Mouse (Mus musculus) stomach, embryonic 16.5 days (tissue): Measurements from ENCODE around the gene Klk9. TPM values are rescaled to one million over a fixed set of nuclear protein-coding genes. Genes with fewer than 3 reads are reported as not detected.
A peak's percentile ranks its signal among the peaks of the same experiment; 100 is the strongest.

Experiments used
- ATAC-seq: fragments of 200-750 bp; cut with Nextera tagmentation; 2 replicates; pipeline ENCODE4 v1.8.0; 2017; ENCODE audit warnings: moderate number of reproducible peaks, moderate TSS enrichment; ENCODE audit not compliant: insufficient read depth, low FRiP score
- H3K27ac ChIP-seq: fragments of 300-500 bp; sonication (generic); 2 replicates; pipeline ENCODE4 v1.5.1; 2014; ENCODE audit warnings: low read length
- H3K27me3 ChIP-seq: fragments of 300-500 bp; sonication (generic); 2 replicates; pipeline ENCODE4 v1.6.1; 2014; ENCODE audit warnings: low read length, control low read depth, mixed read lengths; ENCODE audit not compliant: control insufficient read depth, insufficient read depth
- H3K36me3 ChIP-seq: fragments of 300-500 bp; sonication (generic); 2 replicates; pipeline ENCODE4 v1.6.1; 2014; ENCODE audit warnings: low read length; ENCODE audit not compliant: control insufficient read depth, insufficient read depth
- H3K4me1 ChIP-seq: fragments of 300-500 bp; sonication (generic); 2 replicates; pipeline ENCODE4 v1.6.1; 2014; ENCODE audit warnings: low read length, control low read depth, mixed read lengths; ENCODE audit not compliant: control insufficient read depth, insufficient read depth
- H3K4me2 ChIP-seq: fragments of 300-500 bp; sonication (generic); 2 replicates; pipeline ENCODE4 v1.6.1; 2014; ENCODE audit warnings: low read depth, low read length, mixed read lengths
- H3K4me3 ChIP-seq: fragments of 300-500 bp; sonication (generic); replicated peaks from 2 replicates; pipeline ENCODE4 v1.5.1; 2014; ENCODE audit warnings: mild to moderate bottlenecking, low read length
- H3K9ac ChIP-seq: fragments of 300-500 bp; sonication (generic); 2 replicates; pipeline ENCODE4 v1.6.1; 2014; ENCODE audit warnings: low read length
- H3K9me3 ChIP-seq: fragments of 300-500 bp; sonication (generic); replicated peaks from 2 replicates; pipeline ENCODE4 v1.6.1; 2016; ENCODE audit warnings: low read length, control low read depth; ENCODE audit not compliant: control insufficient read depth
- WGBS: fragments of 180-500 bp; shearing (Covaris S2); extraction: QIAGEN DNeasy Blood & Tissue Kit; methylation state at CpG from one replicate; pipeline ENCODE4 v1.1.7; 2014; 5-methylcytosine and 5-hydroxymethylcytosine counted together
- polyA plus RNA-seq: library from polyadenylated mRNA; unstranded; fragments of >200 nt; fragmentation: Nextera tagmentation; extraction: Ambion mirVana; gene quantifications from 2 replicates; pipeline ENCODE4 v1.2.1, GENCODE M21; 2015

Gene Klk9
- polyA plus RNA-seq, 1 experiment from 2014 or later = 2.7 TPM

DNA sequence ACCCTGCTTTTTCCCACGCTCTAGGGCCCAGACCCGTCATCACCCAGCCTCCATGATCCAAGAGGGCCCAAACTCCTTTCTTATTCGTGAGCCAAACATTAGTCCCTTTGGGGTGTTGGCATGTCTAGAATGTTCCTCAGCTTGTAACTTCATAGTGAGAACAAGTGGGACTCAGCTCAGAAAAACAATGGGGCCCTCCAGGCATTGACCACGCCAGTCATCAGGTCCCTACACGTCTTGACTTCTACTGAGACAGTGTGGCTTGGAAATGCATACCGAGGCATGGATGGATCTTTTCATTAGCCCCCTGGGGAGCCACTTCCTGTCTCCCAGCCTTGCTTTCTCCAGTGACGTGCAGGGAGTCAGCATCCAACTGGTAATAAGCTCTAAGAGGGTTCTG lies 8.2 kb downstream of the Klk9 start:
- Histone ChIP-seq H3K9me3 (no peaks in the 10 kb centered on the region), H3K27me3 (no peaks in the 10 kb centered on the region), H3K36me3 (no peaks in the 10 kb centered on the region), H3K9ac (no peak overlapping the region), H3K4me3 (no peak overlapping the region), H3K4me1 (peaks cover 3% of the 10 kb centered on the region; the same call in 1 of the 2 replicates), H3K4me2 (no peak overlapping the region), H3K27ac (no peak overlapping the region)
- no peak for ATAC-seq
- 68% methylated on average over 7 of the region's 7 CpGs for WGBS

- H3K9me3 ChIP-seq = no peaks in the 10 kb centered on the region
- no peak within 1 kb of the TSS for H3K27ac ChIP-seq
- no peak within 1 kb of the TSS for H3K4me3 ChIP-seq
- WGBS = 50% methylated on average over 5 of the region's 5 CpGs
- no peak within 1 kb of the TSS for H3K4me2 ChIP-seq
- ATAC-seq = no peak
- H3K36me3 ChIP-seq = no peaks in the 10 kb centered on the region
- H3K27me3 ChIP-seq = no peaks in the 10 kb centered on the region
- H3K4me1 ChIP-seq = no peaks in the 10 kb centered on the region
- H3K9ac ChIP-seq = no peak within 1 kb of the TSS
Measured at GRCm38 (mm10) chr7:43810994-43811393, 19.3 kb downstream of the Klk9 start, which contains the start of gene Klk7. Klk7 (plus strand) TSS chr7:43811294.

- ATAC-seq = no peak
- no peak overlapping the region for H3K4me2 ChIP-seq
Measured at GRCm38 (mm10) chr7:43815211-43815610, 23.5 kb downstream of the Klk9 start.

DNA sequence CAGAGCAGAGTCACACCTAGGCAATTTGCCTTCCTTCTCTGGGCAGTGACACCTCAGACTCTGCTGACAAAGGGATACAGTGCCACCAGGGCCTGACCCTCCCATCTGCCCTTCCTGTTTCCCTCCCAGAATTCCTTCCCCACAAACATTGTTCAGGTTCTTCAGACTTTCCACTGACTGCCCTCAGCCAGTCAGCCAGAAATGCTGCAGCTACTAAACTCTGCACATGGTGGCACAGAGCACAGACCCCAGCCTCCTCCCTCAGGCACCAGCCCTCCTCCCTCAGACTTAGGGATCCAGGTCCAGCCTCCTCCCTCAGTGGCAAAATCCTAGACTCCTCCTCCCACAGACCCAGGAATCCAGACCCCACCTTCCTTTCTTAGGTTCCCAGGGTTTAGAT lies 25.1 kb downstream of the Klk9 start:
- Histone ChIP-seq H3K36me3 (no peaks in the 10 kb centered on the region), H3K27me3 (no peaks in the 10 kb centered on the region), H3K4me2 (no peak overlapping the region), H3K9ac (no peak overlapping the region), H3K27ac (no peak overlapping the region), H3K9me3 (no peaks in the 10 kb centered on the region), H3K4me3 (no peak overlapping the region), H3K4me1 (no peaks in the 10 kb centered on the region)
- ATAC-seq = no peak

More at GRCm38 (mm10) chr7:43815211-43815610, 23.5 kb downstream of the Klk9 start:
- Histone ChIP-seq H3K9me3 (no peaks in the 10 kb centered on the region), H3K9ac (no peak overlapping the region), H3K27me3 (no peaks in the 10 kb centered on the region), H3K4me3 (no peak overlapping the region), H3K27ac (no peak overlapping the region), H3K4me1 (no peaks in the 10 kb centered on the region), H3K36me3 (no peaks in the 10 kb centered on the region)
- 85% methylated on average over 7 of the region's 7 CpGs for WGBS

DNA sequence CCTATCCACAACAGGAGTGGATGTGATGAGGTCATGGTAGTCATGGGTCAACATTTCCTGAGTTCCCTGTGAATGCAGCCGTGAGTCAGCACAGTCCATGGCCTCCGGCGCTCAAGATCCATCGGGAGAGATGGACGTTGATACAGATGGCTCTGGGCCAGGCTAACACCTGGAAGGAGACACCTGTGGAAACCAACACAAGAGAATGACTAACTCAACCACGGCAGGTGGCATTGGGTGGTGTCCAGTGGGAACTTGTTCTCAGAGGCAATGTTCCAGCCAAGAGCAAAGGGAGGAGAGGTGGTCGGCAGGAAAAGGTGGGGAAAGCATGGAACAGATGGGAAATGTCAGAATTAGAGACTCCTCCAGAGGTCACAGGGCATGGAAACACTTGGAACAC lies 29.9 kb downstream of the Klk9 start:
- H3K27ac ChIP-seq = no peak overlapping the region
- H3K4me1 ChIP-seq = no peaks in the 10 kb centered on the region
- no peaks in the 10 kb centered on the region for H3K36me3 ChIP-seq
- no peaks in the 10 kb centered on the region for H3K27me3 ChIP-seq
- no peak for ATAC-seq
- no peak overlapping the region for H3K9ac ChIP-seq
- no peak overlapping the region for H3K4me3 ChIP-seq
- no peaks in the 10 kb centered on the region for H3K9me3 ChIP-seq
- WGBS = 83% methylated on average over 7 of the region's 7 CpGs
- H3K4me2 ChIP-seq = no peak overlapping the region

GRCm38 (mm10) chr7:43824199-43824598 lies 32.5 kb downstream of the Klk9 start, which contains the start of gene Klk6:
Klk6 (plus strand) TSS chr7:43824499.
- no peak for ATAC-seq
- Histone ChIP-seq H3K4me2 (no peak within 1 kb of the TSS), H3K9me3 (no peaks in the 10 kb centered on the region), H3K27me3 (no peaks in the 10 kb centered on the region), H3K36me3 (no peaks in the 10 kb centered on the region), H3K9ac (no peak within 1 kb of the TSS), H3K27ac (no peak within 1 kb of the TSS), H3K4me1 (no peaks in the 10 kb centered on the region), H3K4me3 (no peak within 1 kb of the TSS)
- WGBS = 75% methylated on average over 10 of the region's 10 CpGs

GRCm38 (mm10) chr7:43826056-43826455 lies 34.4 kb downstream of the Klk9 start:
- H3K9ac ChIP-seq = no peak overlapping the region
- ATAC-seq = no peak
- 82% methylated on average over 5 of the region's 5 CpGs for WGBS

GRCm38 (mm10) chr7:43827706-43828105 lies 36.0 kb downstream of the Klk9 start:
- ATAC-seq = peak; percentile 73; the same call in 1 of the 2 replicates
- H3K27me3 ChIP-seq = no peaks in the 10 kb centered on the region
- no peak overlapping the region for H3K4me3 ChIP-seq
- no peak overlapping the region for H3K4me2 ChIP-seq
- H3K9ac ChIP-seq = no peak overlapping the region
- 63% methylated on average over 4 of the region's 4 CpGs for WGBS
- no peaks in the 10 kb centered on the region for H3K4me1 ChIP-seq
- no peaks in the 10 kb centered on the region for H3K9me3 ChIP-seq
- no peaks in the 10 kb centered on the region for H3K36me3 ChIP-seq
- no peak overlapping the region for H3K27ac ChIP-seq

More at GRCm38 (mm10) chr7:43826056-43826455, 34.4 kb downstream of the Klk9 start:
- no peaks in the 10 kb centered on the region for H3K9me3 ChIP-seq
- no peak overlapping the region for H3K4me2 ChIP-seq
- no peaks in the 10 kb centered on the region for H3K36me3 ChIP-seq
- H3K27ac ChIP-seq = no peak overlapping the region
- H3K4me3 ChIP-seq = no peak overlapping the region
- no peaks in the 10 kb centered on the region for H3K27me3 ChIP-seq
- no peaks in the 10 kb centered on the region for H3K4me1 ChIP-seq

DNA sequence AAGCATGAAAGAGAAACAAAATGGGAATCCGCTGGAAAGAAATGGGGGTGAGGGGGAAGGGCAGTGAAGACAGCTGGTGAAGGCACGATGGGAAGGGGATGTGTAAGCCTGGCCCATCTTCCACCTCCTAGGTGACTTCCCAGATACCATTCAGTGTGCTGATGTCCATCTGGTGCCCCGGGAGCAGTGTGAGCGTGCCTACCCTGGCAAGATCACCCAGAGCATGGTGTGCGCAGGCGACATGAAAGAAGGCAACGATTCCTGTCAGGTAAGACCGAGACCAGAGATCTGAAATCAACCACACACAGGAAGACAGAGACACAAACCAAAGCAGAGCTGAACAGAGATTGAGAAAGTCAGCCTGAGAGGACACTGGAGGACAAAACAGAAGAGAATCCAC lies 37.3 kb downstream of the Klk9 start:
- ATAC-seq = no peak
- Histone ChIP-seq H3K4me1 (no peaks in the 10 kb centered on the region), H3K9me3 (no peaks in the 10 kb centered on the region), H3K27me3 (no peaks in the 10 kb centered on the region), H3K27ac (no peak overlapping the region), H3K4me3 (no peak overlapping the region), H3K9ac (no peak overlapping the region), H3K36me3 (no peaks in the 10 kb centered on the region), H3K4me2 (no peak overlapping the region)
- 89% methylated on average over 8 of the region's 8 CpGs for WGBS

- 45% methylated on average over 3 of the region's 3 CpGs for WGBS
- Histone ChIP-seq H3K36me3 (no peaks in the 10 kb centered on the region), H3K27me3 (no peaks in the 10 kb centered on the region), H3K9me3 (no peaks in the 10 kb centered on the region), H3K4me1 (no peaks in the 10 kb centered on the region), H3K27ac (no peak within 1 kb of the TSS), H3K9ac (no peak within 1 kb of the TSS), H3K4me2 (no peak within 1 kb of the TSS), H3K4me3 (no peak within 1 kb of the TSS)
- ATAC-seq = no peak
Measured at GRCm38 (mm10) chr7:43841701-43842100, 50.0 kb downstream of the Klk9 start, which contains the start of gene Klk5. Klk5 (plus strand) TSS chr7:43841971.
